Mouse (Mus musculus) testis, postnatal 14 days (tissue): ENCODE results near the gene Cbx7.
A peak's percentile ranks its signal among the peaks of the same experiment; 100 is the strongest.
"Not testable (repeated sequence)": the region's sequence is repeated elsewhere in the genome, so short reads cannot be mapped to it uniquely, and the experiment has no call there.

Experiments used
- DNase-seq: peaks from one replicate; pipeline ENCODE4 v3.0.0; 2021; ENCODE audit warnings: low spot score

Gene Cbx7

DNA sequence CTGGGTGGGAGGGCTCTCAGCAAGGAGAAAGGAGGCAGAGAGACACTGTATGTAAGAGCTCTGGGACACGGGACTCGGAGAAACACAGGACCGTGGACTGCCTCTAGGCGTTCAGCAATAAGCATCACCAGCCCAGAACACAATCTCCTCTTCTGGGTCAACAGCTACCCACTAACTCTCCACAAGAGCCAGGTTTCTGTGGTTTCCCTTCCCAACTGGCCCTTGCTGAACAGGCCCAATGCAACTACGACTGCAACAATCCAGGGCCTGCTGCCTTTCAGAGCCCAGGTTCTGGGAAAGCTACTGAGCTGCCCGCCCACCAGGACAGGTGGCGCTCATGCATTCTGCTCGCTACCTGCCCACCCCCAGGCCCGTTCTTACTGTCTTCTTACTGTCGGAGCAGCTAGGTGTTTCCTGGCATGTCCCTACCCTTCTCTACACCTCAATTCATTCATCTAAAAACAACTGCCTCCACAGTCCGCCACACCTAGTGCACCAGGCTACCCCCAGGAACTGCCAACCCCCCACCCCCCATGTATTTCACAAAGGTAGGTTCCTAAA, 44.0 kb downstream of the Cbx7 start:
- no peak for DNase-seq

DNA sequence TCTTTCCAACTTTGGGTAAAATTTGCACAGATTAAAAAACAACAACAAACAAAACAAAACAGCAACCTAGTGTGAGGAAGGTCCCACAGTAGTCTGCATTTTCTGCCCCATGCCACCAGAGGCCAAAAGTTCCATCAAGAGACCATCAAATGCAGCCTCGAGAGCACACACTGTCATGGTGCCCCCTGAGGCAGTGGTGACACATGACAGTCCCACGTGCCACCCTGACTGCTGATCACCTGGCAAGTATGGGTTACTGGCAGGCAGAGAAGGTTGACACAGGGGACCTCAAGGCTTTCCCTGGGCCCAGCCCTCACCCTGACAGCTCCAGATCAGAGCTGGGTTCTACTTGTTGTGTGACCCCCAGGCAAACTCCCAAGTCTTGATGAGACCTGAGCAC, 51.1 kb downstream of the Cbx7 start:
- DNase-seq, result no peak

DNA sequence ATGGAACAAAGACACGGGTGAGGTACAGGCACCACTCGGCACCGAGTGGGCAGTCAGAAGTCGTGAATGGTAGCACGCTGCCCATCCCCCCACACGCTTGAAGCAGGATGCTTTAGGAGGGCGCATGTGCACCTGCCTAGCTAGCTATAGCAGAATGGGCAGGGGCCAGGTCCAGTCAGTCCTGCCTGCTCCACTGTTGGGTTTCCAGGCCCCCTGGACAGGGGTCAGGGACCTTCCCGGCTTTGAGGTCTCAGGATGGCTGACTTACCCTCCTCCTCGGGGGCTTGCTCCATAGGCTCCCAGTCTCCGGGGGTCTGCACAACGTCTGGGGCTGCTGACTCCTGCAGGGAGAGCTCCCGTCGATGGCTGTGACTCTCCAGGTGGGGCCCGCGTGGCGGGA, 52.4 kb downstream of the Cbx7 start:
- DNase-seq, result no peak

DNA sequence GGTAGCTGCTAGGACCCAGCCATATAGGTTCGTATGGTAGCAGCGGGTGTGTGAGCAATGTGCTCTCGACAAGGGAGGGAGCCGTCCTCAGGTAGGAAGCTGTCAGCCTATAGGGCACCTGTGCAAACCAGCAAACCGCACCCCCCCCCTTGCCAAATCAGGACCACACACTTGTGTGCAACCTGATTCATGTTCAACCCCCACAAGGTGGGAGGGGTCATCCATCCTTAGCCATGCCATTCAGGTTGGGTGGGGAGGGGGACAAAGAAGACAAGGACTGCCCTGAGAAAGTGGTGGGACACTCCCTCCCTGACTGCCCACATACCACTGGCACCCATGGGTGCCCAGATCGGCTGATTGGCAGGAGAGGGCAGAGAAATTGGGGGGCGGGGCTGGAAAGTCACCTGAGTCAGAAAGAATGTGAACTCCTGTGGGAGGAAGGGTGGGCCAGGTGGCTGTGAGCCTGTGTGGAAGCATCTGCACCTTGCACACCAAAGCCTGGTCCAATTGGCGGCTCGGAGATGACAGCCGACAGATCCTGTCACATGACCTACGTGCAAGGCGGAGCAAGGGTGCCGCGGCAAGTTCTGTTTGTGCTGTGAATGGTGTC, 53.7 kb downstream of the Cbx7 start:
- DNase-seq, result no peak

DNA sequence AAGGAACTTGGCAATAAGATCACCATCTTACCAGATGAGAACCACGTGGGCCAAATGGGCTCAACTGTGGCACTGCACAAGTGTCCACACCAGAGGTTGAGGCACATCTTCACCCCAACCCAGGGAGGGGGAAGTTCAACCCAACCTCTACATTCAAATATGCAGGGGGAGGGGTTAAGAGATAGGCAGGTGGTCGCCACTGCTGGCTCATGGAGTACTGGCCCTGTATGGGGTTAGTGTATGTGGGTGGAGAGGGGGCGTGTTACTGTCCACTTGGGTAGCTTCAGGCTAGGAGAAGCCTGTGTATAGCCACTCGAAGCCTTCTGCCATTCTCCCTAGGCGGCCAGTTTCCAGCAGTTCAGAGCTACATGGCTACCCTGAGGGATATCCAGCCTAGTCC, 54.8 kb downstream of the Cbx7 start:
- no peak for DNase-seq

DNA sequence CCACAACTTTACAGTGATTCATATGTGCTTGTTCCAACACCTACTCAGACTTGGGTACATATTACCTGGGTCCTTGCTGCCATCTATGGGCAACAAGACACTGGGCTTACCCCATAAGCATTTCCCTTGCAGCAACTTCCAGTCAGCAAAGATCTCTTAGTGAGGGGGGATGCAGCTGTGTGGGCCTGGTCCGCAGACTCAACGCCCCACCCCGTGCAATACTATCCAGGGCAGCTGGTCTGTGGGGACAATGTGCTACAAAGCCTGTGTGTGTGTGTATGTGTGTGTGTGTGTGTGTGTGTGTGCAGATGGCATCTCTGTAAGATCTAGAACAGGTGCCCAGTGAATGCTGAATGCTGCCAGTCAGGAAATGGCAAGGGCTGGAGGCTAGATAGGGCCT, 56.6 kb downstream of the Cbx7 start:
- no peak for DNase-seq

DNA sequence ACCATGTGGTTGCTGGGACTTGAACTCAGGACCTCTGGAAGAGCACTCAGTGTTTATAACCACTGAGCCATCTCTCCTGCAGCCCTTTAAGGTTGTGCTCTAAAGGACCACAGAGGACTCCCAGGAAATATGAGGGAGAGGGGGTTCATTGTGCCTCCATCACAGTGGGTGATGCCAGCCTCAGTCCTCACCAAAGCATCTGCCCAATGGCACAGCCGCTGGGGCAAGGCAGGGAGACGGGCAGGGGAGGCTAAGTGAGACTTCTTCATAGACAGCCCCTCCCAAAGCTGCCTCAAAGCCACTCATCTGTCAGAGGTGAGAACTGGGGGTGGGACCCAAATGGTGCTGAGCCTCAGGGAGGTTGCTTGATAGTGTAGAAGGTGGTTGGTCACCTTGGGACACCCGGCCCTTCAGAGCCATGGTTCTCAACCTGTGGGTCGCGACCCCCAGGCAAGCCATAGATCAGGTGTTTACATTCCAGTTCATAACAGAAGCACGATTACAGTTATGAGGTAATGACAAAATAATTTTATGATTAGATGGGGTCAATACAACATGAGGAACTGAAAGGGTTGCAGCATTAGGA, 57.1 kb downstream of the Cbx7 start:
- no peak for DNase-seq

DNA sequence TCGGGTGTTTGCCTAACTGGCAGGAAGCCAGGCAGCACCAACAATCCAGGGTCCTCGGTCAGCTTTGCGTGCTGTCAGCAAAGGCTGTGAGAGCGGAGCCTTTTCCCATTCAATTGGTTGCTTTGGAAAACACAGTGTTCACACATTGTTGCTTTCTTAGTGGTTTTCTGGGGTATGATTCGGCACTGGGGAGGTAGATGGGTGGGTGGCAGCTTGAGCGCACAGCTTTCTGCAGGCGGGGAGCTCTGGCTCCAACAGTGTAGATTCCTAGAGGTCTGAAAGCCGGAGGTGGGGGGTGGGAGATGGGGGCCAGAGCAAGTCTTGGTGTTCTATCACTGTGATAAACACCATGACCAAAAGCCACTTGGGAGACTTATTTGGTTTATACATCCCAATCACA, 59.6 kb downstream of the Cbx7 start:
- DNase-seq, result peak; percentile 35

DNA sequence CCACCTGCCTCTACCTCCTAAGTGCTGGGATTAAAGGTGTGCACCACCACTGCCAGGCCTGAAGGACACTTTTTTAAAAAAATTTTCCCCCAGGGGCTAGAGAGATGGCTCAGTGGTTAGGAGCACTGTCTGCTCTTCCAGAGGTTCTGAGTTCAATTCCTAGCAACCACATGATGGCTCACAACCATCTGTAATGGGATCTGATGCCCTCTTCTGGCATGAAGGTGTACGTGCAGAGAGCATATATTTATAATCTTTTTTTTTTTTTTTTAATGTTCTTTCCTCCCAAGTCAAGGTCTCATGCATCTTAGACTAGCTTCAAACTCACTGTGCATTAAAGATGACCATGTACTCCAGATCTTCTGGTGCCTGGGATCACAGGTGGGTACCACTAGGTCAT, 60.1 kb downstream of the Cbx7 start:
- not testable (repeated sequence) for DNase-seq

DNA sequence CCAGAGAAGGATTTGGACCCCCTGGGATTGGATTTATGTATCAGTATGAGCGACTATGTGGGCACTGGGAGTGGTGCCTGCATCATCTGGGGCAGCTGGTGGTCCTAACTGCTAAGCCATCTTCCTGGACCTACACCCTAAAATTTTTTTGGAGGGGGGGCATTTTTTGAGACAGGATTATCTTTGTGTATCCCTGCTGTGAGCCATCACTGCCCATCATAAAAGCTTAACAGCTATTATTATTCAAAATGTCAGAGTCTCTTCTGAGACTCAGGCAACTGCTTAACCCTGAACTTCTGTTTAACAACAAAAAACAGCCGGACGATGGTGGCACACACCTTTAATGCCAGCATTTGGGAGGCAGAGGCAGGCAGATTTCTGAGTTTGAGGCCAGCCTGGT, 61.9 kb downstream of the Cbx7 start:
- DNase-seq, result not testable (repeated sequence)

DNA sequence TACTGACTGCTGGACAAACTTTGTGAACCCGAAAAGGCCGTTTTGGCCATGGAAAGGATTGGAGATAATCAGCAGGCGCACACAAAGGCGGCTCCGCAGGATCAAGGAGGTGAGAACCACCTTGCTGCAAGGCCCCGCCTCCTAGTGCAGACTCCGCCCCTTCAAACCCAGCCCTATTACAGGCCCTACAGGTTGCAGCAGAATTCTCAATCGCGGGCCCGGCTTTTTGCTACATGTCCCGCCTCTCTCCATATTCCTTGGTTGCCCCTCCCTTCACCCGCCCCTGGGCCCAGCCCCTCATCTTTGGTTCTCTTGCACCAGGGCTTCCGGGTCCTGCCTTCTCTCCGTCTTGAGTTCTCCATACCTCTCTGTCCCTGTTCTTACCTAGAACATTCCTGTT, 64.1 kb downstream of the Cbx7 start:
- DNase-seq, result no peak

DNA sequence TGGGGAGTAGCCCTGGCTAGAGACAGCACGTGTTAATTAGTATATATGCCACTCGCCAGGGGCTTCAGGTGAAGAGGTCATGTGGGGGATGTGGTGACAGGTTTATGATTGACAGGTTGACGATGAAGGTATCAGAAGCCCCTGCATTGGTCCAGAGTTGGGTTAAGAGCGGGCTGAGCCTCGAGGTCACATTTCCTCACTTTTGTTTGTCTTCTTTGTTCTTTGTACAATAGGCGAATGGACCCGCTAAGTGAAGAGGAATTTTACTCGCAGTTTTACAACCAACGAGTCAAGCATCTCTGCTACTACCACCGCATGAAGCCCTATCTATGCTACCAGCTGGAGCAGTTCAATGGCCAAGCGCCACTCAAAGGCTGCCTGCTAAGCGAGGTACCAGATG, 65.7 kb downstream of the Cbx7 start:
- no peak for DNase-seq

DNA sequence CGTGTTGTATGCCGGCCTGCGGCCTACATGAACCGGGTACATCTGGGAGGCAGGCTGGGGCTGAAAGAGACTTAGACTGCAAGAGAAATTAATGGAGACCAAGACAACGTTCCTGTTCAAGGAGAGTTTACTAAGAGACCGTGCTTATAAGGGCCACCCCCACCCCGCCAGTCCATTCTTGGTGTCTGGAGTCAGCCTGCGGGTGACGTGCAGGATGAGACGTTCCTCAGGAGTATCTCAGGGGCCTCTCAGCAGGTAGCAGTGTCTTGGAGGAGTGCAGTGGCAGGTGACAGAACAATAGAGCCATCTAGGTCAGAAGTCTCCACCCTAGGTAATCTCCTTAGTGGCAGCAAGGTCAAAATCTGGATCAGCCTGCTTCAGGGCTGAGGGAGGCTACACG, 66.2 kb downstream of the Cbx7 start:
- DNase-seq, result not testable (repeated sequence)

DNA sequence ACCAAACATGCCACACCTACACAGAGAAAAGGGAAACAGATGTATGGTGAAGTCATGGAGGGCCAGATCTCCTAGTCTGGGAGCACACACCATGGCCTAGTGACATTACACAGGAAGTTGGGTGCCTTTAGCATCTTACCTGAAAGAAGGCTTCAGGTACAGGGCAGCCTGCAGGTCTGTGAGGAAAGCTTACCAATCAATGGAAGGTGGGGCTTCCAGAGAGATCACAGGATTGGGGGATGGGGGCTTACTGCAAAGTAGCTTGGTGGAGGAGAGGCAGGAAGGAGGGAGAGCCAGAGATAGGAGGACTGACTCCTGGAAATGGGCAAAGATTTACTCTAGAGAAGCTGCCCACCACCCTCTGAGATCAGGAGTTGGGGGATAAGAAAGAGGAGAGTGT, 67.0 kb downstream of the Cbx7 start:
- DNase-seq, result no peak

DNA sequence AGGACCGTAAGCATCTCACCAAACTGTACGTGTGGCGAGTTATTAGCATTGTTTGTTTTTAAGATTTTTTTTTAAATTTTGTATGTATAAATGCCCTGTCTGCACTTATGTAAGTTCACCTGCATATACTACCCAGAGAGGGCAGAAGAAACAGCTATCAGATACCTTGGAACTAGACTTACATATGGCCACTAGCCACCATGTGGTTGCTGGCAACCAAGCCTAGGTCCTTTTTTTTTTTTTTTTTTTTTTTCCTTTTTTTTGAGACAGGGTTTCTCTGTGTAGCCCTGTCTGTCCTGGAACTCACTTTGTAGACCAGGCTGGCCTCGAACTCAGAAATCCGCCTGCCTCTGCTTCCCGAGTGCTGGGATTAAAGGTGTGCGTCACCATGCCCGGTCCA, 67.8 kb downstream of the Cbx7 start:
- DNase-seq, result not testable (repeated sequence)

DNA sequence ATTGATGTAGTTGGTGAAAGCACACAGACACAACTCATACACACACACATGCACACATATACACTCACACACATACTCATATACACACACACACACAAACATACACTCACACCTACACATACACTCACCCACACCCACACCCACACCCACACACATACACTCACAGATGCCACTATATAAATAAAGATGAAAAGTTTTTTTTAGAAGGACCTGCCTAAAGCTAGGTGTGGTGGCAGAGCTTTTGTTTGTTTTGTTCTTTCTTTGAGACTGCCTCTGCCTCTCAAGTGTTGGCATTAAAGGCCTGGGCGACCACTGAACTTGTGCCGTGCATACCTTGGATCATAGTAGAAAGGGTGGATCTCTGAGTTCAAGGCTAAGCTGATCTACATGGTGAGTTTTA, 69.5 kb downstream of the Cbx7 start:
- DNase-seq, result no peak

DNA sequence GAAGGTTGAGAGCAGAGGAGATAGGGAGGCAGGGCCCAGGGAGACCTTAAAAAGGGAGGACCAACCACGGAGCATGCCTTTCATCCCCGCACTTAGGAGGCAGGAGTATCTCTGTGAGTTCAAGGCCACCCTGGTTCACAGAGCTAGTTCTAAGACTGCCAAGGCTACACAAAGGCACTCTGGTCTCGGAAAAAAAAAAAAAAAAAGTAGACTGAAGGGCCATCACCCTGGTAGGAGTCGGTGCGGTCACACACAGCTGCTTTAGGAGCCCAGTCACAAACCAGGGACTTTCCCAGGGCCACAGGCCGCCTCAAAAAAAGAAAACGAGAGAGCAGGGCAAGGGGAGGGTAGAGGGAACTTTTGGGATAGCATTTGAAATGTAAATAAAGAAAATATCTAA, 70.2 kb downstream of the Cbx7 start:
- no peak for DNase-seq

DNA sequence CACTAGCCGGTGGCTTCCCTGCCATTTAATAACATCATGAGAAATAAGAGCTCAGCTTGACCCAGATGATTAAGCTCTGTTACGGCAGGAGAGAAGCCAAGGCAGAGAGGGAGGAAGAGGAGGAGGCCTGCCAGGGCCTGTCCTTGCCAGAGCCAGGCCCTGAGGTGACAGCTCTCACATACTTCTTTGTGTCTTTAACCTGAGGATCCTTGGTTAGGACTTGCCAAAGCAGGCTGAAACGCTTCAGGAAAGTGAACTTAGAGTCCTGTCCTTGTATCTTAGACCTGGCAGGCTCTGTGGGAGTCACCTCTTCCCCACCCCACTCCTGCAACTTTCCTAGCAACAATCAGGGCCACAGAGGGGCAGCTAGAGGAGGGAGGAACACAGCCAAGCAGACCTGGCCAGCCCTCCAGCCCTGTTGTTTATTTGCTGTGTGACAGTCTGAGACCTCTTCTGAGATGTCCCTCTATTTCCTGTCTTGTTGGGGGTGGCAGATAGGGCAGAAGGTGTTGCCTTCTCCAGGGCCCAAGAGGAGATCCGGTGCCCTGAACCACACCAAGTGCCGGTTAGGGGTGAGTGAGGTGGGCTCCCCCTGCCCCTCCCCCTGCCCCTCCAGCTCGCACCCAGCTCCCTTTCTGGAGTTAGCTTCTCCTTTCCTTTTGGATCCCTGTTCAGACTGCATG, 71.0 kb downstream of the Cbx7 start:
- DNase-seq, result peak; percentile 74

DNA sequence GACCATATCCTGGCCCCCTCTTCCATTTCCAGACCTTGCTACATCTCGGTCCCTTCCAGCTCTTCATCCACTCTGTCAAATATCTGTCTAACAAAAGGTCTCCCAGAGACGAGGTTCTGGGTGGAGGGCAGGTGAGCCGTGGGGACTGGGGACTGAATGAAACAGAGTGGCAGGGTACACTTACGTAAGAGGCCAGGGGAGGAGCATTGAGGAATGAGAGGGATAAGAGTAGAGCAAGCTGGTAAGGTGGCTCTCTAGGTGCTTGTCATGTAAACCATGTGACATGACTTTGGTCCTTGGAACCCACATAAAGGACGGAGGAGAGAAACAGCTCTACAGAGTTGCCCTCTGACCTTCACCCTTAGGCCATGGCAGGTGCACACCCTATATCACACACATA, 71.9 kb downstream of the Cbx7 start:
- DNase-seq, result no peak

DNA sequence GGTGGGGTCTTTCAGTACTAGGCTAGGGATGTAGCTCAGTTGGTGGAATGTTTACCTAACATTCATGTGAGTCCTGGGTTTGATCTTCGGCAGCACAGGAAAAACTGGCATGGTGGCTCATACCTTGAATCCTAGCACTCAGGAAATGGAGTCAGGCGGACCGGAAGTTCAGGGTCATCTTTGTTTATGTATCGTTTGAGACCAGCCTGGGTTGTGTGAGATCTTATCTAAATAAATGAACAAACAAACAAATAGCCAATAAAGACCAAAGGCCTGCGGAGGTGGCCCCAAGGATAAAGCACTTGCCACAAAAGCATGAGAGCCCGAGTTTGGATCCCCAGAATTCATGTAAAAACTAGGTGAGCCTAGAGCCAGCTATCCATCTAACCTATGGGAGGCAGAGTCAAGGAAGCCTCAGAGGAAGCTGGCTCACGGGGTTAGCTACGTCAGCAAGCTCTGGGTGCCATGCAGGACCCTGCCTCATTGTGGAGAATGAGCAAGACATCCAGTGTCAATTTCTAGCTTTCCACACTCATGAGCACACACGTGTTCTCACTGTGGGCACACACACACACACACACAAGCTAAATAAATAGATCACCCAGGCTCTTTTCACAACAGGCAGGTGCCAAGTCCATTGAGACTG, 74.7 kb downstream of the Cbx7 start:
- DNase-seq, result no peak

DNA sequence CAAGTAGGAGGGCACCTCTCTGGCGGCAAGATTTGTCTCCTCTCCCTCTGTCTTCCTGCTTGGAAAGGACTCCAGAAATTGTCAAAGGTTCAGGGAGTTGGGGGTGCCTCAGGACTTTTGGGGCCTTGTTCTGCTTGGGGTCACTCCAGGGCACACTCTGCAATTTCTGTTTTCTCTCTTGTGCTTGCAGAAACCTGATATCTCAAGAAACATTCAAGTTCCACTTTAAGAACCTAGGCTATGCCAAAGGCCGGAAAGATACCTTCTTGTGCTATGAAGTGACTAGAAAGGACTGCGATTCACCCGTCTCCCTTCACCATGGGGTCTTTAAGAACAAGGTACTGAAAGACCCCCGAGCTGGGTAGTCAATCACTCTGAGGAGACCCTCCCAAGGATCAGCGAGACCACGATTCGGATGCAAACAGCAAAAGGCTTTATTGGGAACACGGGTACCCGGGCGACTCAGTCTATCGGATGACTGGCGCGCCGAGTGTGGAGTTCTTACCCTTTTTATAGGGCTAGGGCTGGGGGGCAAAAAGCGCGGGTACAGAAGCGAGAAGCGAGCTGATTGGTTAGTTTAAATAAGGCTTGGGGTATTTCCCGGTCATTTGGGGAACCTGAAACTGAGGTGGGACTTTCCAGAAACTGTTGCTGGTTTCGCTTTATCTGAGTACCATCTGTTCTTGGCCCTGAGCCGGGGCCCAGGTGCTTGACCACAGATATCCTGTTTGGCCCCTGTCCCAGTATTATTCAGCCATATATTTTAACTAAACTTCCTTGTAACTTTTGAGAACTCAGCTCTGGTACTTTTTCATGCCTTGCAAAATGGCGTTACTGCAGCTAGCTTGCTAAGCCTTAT, 75.5 kb downstream of the Cbx7 start:
- DNase-seq, result not testable (repeated sequence)

DNA sequence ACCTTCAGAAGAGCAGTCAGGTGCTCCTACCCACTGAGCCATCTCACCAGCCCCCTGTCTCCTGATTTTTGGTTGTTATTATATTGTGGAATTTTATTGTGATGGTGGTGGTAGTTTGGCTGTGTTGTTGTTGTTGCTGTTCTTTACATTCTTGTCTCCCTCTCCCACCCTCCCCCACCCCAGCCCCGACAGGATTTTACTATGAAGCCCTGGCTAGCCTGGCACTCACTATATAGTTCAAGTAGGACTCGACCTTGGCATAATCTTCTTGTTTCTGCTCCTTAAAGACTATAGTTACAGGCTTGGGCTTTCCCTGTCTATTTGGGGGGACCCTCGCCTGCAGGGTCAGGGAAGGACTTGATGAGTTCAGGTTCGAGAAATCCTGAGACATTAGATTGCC, 76.6 kb downstream of the Cbx7 start:
- DNase-seq, result no peak
